Mouse (Mus musculus): ENCODE measurements around the gene Adam23.

- TF ChIP-seq POLR2A (IDR thresholded peaks at IDR 0.05; ENCODE audit: insufficient read length, low read depth) (no peak), E2F4 (IDR thresholded peaks at IDR 0.05; ENCODE audit: insufficient read depth) (no peak), MYOG (IDR thresholded peaks at IDR 0.05; ENCODE audit: control insufficient read depth in 1 of 3, insufficient read depth in 1 of 3, insufficient read length in 2 of 3, low read depth in 2 of 3) (no peak), TCF12 (IDR thresholded peaks at IDR 0.05; ENCODE audit: insufficient read depth, poor library complexity, severe bottlenecking) (no peak), MAX (IDR thresholded peaks at IDR 0.05; ENCODE audit: low read depth) (no peak)
Observed at GRCm38 (mm10) chr1:63457801-63458519, 12.3 kb downstream of the Adam23 start.

Data from myocyte (in vitro differentiated cells).